ENCODE assay signal across 12 mouse cellular contexts in the genomic region with DNA sequence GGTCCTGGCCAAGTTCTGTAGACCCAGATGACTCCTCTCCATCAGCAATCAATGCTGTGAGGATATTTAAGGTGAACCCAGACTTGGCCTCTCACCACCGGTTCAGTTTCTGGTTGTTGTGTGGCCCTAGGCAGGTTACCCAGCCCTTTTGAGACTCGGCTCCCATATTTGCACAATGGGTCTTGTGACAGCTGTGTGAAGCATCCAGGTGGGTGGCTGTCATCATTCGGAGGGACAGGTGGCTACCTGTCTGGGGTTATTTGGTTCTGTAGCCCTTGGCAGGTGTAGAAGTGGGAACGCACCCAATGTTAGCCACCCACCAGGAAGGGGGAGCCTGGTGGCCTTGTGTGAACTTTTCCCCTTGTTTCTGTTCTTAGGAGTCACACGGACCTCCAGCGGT.
"Had no signal": no experiment of that assay in that cellular context is flagged by ENCODE, and none has a peak within 500 bp of the region (broad histone marks: within the 10 kb centered on the region; RNA-seq: fewer than 3 reads in every experiment).

No protein-coding gene starts in this region.

- DNase-seq: retina, postnatal 1 day; right cerebral cortex, adult 18-20 months; right cerebral cortex, postnatal 14 days; right cerebral cortex, postnatal 25 days; right cerebral cortex, postnatal 4 days; spleen, adult 18-20 months; thymus, adult 18-20 months; thymus, adult 2 months; thymus, postnatal 14 days; thymus, postnatal 25 days; thymus, postnatal 36 days; thymus, postnatal 4 days had no signal
